Mouse (Mus musculus): ENCODE results near the gene Zbtb2.
"Not testable (repeated sequence)": the region's sequence is repeated elsewhere in the genome, so short reads cannot be mapped to it uniquely, and the experiment has no call there.

Gene Zbtb2

DNA sequence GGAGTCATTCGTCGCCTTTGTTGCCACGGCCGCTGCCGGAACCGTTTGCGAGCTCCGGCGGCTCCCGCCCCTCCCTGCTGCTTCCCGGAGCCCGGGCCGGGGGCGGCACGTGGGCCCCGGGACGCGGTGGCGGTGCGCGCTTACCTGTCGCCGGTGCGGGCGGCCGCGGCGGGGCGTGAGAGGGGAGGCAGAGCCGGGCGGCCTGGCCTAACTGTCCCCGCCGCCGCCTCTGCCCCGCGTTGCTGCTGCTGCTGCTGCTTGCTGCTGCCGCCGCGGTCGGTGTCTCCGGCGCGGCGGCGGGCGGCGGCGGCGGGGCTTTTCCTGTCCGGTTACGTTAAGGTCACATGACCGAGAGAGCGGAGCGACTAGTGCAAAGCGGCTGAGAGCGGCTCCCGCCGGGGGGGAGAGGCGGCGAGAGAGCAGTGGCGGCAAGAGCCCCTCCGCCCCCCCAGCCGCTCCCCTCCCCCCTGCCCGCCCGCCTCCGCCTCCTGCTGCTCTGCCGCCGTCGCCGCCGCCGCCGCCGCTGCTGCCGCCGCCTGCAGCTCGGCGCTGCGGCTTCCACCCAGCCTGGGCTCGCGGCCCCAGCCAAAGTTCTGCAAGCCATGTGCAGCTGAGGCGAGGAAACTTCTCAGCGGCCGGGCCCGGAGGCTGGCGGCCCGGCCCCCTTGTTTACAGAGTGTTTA lies at the start of gene Zbtb2:
TSS of gene Zbtb2 (minus strand) at position 408 of the 683 bp plus-strand sequence.
- DNase-seq (ENCODE audit: low read depth, low spot score): peak; percentile 69

DNA sequence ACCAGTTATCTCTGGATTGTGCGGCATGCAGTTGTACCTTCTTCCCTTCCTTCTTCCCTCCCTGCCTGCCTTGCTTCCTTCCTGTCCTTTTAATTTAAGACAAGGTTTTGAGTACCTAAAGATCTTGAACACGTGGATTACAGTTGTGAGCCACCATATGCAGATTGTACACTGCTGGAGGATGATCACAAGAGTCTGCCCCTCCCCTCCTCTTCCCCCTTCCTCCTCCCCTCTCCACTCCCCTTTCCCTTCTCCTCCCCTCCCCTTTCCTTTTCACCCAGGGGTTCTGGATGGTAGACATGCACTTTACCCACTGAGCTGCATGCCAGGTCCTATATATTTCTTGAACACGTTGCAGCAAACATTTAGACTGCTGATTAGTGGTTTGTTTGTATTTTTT lies 47.5 kb upstream of the Zbtb2 start:
- no peak for DNase-seq (ENCODE audit: low read depth, low spot score)
- no peaks in the 10 kb centered on the region for H3K27me3 ChIP-seq (ENCODE audit: control insufficient read depth, insufficient read depth, low read length, poor library complexity, severe bottlenecking)

More for the DNA sequence above, at the start of gene Zbtb2:
- H3K27me3 ChIP-seq (ENCODE audit: control insufficient read depth, insufficient read depth, low read length, poor library complexity, severe bottlenecking): no peaks in the 10 kb centered on the region
- H3K36me3 ChIP-seq (ENCODE audit: control insufficient read depth, insufficient read depth, low read length, poor library complexity, severe bottlenecking): 0 out of 2 replicates have a peak, but pooled peaks cover 2% of the 10 kb centered on the region

DNA sequence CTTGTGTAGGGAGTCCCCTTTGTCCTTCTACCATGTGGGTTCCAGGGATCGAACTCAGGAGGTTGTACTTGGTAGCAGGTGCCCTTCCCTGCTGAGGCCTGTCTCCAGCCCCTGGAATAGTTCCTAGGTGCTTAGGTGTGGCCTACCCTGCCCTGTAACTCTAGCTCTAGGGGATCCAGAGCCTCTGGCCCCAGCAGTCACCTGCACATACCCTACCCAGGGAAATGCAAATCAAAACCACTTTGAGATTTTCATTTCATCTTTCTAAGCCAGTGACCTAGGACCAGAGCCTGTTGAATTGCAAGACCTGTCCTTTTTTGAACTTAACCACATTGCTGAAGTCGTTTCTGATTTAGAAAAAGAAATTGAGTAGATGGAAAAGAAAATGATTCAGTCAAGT lies 46.0 kb upstream of the Zbtb2 start:
- not testable (repeated sequence) for H3K27me3 ChIP-seq (ENCODE audit: control insufficient read depth, insufficient read depth, low read length, poor library complexity, severe bottlenecking); H3K36me3 ChIP-seq (ENCODE audit: control insufficient read depth, insufficient read depth, low read length, poor library complexity, severe bottlenecking)
- DNase-seq (ENCODE audit: low read depth, low spot score): peak; percentile 57

More for the DNA sequence above, 47.5 kb upstream of the Zbtb2 start:
- H3K36me3 ChIP-seq (ENCODE audit: control insufficient read depth, insufficient read depth, low read length, poor library complexity, severe bottlenecking): peaks cover 9% of the 10 kb centered on the region; the same call in 1 of the 2 replicates

DNA sequence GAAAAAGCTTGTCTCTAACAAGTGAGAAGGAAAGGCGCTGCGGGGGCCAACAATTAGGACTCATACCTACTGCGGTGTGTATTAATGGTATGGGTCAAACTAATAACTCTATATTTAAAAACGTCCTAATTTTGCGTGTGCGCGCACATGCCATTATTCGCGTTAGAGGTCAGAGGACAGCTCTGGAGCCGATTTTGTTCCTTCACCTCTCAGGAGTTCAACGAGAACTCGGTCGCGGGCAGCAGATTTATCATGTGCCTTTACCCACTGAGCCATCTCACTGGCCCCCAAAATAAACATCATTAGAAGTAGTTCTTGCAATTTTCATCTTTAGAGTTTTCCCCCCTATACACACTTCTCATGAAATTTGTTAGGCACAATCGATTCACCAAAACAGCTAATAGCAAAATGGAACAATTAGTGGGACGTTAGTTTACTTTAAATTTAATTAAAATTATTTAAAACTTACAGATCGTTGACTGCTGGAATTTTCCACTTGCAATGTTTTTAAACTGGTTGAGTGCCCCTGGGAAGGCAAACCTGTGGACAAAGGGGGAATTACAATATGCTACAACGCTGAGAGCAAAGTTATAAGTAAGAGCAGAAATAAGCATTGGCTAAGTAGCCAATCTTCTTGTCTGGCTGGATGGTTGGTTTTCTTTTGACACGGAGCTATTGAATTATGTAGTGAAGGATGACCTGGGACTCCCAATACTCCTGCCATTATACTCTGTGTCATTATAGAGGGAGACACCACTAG lies 45.3 kb upstream of the Zbtb2 start:
- peak; percentile 56 for DNase-seq (ENCODE audit: low read depth, low spot score)
- H3K27me3 ChIP-seq (ENCODE audit: control insufficient read depth, insufficient read depth, low read length, poor library complexity, severe bottlenecking): no peaks in the 10 kb centered on the region
- H3K36me3 ChIP-seq (ENCODE audit: control insufficient read depth, insufficient read depth, low read length, poor library complexity, severe bottlenecking): 0 out of 2 replicates have a peak, but pooled peaks cover 2% of the 10 kb centered on the region

DNA sequence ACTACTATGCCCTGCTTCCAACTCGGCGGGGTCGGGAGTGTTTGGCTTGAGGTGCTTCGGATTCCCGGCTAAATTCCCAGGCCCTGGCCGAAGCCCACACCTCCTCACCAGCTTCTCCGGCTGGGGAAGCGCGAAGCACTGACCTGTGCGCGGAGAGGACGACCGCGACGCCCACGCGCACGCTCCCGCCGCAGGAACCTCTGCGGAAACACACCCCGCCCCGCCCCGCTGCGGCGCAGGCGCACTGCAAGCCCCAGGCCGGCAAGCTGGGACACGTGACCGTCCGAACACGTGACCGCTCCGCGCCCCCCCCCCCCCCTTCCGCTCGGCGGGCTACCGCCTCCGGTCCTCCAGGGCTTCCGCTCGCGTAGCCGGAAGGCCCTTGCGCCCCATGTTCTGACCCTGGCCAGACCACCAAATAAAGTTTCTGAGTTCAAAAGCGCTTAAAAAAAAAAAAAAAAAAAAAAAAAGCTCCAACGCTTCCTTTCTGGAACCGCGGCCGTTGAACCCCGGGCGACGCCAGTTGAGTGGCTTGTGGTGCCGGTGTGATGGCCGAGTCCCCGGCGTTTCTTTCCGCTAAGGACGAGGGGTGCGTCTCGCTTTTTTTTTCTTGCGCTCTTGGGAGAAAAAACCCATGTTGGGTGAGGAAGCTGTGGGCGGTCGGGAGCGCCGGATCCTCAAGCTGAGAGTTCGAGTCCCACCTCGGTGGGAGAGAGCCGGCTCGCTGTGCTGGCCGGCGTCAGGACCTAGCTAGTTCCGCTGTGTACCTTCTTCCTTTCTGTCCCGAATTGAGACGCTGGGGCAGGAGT lies 44.4 kb upstream of the Zbtb2 start, which contains the start of the genes Rmnd1 and Armt1:
TSS of gene Rmnd1 (minus strand) at position 266 of the 809 bp plus-strand sequence.
TSS of gene Armt1 (plus strand) at position 345 of the 809 bp plus-strand sequence.
- no peaks in the 10 kb centered on the region for H3K27me3 ChIP-seq (ENCODE audit: control insufficient read depth, insufficient read depth, low read length, poor library complexity, severe bottlenecking)
- DNase-seq (ENCODE audit: low read depth, low spot score): peak; percentile 97
- 0 out of 2 replicates have a peak, but pooled peaks cover 2% of the 10 kb centered on the region for H3K36me3 ChIP-seq (ENCODE audit: control insufficient read depth, insufficient read depth, low read length, poor library complexity, severe bottlenecking)

DNA sequence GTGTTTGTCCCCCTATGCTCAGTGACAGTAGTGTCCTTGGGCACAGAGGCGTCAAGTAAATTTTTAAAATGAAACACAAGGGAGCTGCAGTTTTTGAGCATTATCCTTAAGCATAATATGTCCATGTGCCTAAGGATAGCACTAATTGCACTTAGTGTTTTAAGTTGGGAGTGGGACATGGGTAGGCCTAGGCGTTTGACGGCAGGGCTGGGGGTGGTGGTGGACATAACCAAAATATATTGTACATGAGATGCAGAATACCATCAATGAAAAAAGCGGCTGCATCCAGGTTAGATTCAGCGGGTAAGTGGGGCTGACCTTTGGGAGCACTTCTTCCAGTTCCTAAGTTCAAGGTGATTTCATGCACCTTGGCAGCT lies 43.8 kb upstream of the Zbtb2 start:
- no peaks in the 10 kb centered on the region for H3K27me3 ChIP-seq (ENCODE audit: control insufficient read depth, insufficient read depth, low read length, poor library complexity, severe bottlenecking)
- no peak for DNase-seq (ENCODE audit: low read depth, low spot score)
- H3K36me3 ChIP-seq (ENCODE audit: control insufficient read depth, insufficient read depth, low read length, poor library complexity, severe bottlenecking): peaks cover 2% of the 10 kb centered on the region; the same call in 1 of the 2 replicates

DNA sequence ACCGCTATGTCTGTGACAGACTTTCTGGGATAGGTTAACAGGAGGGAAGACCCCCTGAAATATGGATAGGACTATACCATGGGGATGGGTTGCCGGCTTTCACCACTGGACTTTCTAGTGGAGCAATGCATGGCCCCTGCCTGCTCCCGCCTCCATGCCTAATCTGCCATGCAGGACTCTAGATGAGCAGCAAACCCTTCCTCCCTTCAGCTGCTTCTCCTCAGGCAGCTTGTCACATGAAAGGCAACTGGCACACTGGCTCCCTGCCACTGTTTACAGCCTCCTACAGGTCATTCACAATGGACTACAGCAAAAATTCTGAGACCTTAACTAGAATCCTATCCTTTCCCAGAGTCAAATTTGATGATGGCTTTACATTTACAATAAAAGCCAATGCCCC lies 42.9 kb upstream of the Zbtb2 start:
- no peaks in the 10 kb centered on the region for H3K27me3 ChIP-seq (ENCODE audit: control insufficient read depth, insufficient read depth, low read length, poor library complexity, severe bottlenecking)
- peaks cover 2% of the 10 kb centered on the region; the same call in 1 of the 2 replicates for H3K36me3 ChIP-seq (ENCODE audit: control insufficient read depth, insufficient read depth, low read length, poor library complexity, severe bottlenecking)
- no peak for DNase-seq (ENCODE audit: low read depth, low spot score)

DNA sequence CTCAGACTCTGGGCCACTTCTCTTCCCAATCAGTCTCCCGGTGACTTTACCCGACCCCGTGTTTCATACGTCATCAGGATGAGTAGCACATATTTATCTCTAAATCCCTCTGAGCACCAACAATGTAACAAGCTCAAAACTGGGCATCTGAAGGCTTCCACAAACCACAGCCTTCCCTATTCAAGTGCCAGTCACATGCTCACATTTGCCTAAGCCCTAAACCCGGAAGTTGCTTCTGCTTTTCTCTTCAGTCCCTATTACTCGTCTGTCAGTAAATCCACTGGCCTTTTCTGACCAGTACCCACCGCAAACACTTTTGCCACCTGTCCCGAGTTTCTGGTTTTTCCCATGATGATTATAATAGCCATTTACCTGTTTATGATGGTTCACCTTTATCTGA lies 42.5 kb upstream of the Zbtb2 start:
- DNase-seq (ENCODE audit: low read depth, low spot score): peak; percentile 52
- no peaks in the 10 kb centered on the region for H3K27me3 ChIP-seq (ENCODE audit: control insufficient read depth, insufficient read depth, low read length, poor library complexity, severe bottlenecking)
- peaks cover under 1% of the 10 kb centered on the region; the same call in 1 of the 2 replicates for H3K36me3 ChIP-seq (ENCODE audit: control insufficient read depth, insufficient read depth, low read length, poor library complexity, severe bottlenecking)

DNA sequence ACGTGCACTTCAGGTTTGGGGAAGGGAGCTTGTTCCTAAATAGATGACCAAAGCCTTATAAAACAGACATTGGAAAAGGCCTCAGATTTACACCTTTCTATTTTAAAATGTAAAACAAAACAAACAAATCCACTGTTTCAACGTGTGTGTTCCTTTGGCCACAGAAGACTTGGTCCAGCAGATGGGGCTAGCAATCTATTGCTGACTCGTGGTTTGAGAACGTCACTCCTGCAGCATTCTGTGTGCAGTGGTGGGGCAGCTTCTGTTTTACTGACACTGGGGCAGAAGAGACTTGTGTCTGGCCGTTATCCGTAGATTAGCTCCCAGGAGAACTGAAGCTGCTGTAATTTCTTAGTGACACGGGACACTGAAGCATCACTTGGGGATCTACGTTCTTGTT lies 37.3 kb upstream of the Zbtb2 start:
- Histone ChIP-seq H3K27me3 (ENCODE audit: control insufficient read depth, insufficient read depth, low read length, poor library complexity, severe bottlenecking) (no peaks in the 10 kb centered on the region), H3K36me3 (ENCODE audit: control insufficient read depth, insufficient read depth, low read length, poor library complexity, severe bottlenecking) (no peaks in the 10 kb centered on the region; the same call in 1 of the 2 replicates)
- DNase-seq (ENCODE audit: low read depth, low spot score): peak; percentile 69

DNA sequence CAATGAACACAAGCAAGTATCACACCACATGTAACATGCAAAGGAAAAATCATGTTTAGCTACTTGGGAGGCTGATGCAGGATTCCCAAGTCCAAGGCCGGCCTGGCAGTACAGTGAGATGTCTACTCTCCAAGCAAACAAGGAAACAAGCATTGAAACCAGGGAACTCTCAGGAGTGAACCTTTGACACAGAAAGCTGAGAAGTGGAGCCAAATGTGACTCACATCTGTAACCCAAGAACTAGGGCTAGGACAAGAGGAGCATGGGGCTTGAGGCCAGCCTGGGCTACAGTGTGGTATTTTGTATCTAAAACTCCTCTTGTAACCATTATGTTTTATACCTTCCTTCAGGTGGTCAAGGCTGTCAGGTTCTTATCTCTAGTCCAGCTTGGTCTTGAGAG lies 19.3 kb upstream of the Zbtb2 start:
- no peak for DNase-seq (ENCODE audit: low read depth, low spot score)
- H3K27me3 ChIP-seq (ENCODE audit: control insufficient read depth, insufficient read depth, low read length, poor library complexity, severe bottlenecking): no peaks in the 10 kb centered on the region
- H3K36me3 ChIP-seq (ENCODE audit: control insufficient read depth, insufficient read depth, low read length, poor library complexity, severe bottlenecking): peaks cover 11% of the 10 kb centered on the region

DNA sequence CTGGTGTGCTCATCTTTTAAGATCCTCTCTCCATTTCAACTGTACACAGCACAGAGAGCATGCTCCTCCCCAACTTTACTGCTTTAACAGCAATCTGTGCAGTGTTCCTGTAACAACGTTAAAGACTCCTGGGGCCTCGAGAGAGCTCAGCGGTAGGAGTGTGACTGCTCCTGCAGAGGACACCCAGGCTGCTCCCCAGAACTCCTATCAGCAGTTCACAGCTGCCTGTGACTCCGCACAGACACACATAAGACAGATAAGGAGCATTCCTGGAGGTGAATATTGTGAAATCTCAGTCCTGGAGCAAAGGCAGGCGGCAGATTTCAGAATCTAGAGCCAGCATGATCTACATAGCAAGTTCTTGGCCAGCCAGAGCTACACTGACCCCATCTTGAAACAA lies 17.6 kb upstream of the Zbtb2 start:
- no peak for DNase-seq (ENCODE audit: low read depth, low spot score)
- Histone ChIP-seq H3K36me3 (ENCODE audit: control insufficient read depth, insufficient read depth, low read length, poor library complexity, severe bottlenecking) (peaks cover 10% of the 10 kb centered on the region), H3K27me3 (ENCODE audit: control insufficient read depth, insufficient read depth, low read length, poor library complexity, severe bottlenecking) (no peaks in the 10 kb centered on the region)

DNA sequence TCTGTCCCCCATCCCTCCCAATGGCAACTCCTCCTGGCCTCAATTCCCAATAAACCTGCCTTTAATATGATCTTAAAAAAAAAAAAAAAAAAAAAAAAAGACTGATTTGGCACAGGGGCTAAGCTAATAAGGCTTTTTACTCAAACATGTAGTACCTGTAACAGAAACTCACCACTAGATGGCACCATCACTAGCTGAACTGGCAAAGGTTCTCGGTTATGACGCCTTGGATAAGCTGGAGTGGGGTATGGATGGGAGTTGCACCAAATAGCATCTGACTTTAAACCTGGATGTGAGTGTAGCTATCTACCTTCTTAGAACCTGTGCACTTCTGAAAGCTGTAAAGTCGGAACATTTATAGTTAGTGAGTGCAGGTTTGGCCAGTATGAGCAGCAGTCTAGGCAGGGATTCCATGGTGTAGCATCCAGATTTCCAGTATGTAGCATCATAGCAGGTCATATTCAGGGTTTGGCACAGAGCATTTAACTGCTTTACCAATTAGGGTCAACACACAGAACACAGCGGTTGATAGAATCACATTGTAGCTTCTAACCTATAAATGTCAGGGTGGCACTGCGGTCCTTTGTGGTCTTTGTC lies 17.1 kb upstream of the Zbtb2 start:
- H3K27me3 ChIP-seq (ENCODE audit: control insufficient read depth, insufficient read depth, low read length, poor library complexity, severe bottlenecking): no peaks in the 10 kb centered on the region
- peaks cover 10% of the 10 kb centered on the region for H3K36me3 ChIP-seq (ENCODE audit: control insufficient read depth, insufficient read depth, low read length, poor library complexity, severe bottlenecking)
- DNase-seq (ENCODE audit: low read depth, low spot score): peak; percentile 77

DNA sequence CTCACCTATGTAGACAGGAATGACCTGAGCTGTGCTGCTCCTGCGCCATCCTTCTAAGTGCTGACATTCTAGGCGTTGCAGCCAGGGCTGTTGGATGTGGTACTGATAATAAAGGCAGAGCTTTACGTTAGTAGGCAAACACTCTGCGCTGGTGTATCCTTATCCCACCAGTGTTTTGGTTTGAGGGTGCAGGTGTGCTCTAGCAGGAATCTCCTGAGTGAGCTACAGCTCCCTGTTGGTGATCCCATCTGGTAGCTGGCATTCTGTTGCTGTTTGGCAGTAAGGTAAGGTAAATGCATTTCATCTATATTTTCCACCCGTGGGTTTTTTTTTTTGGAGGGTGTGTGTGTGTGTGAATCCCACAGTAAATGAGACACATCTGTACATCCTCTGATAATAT lies 10.2 kb upstream of the Zbtb2 start:
- DNase-seq (ENCODE audit: low read depth, low spot score): no peak
- H3K27me3 ChIP-seq (ENCODE audit: control insufficient read depth, insufficient read depth, low read length, poor library complexity, severe bottlenecking): no peaks in the 10 kb centered on the region
- 0 out of 2 replicates have a peak, but pooled peaks cover 2% of the 10 kb centered on the region for H3K36me3 ChIP-seq (ENCODE audit: control insufficient read depth, insufficient read depth, low read length, poor library complexity, severe bottlenecking)

DNA sequence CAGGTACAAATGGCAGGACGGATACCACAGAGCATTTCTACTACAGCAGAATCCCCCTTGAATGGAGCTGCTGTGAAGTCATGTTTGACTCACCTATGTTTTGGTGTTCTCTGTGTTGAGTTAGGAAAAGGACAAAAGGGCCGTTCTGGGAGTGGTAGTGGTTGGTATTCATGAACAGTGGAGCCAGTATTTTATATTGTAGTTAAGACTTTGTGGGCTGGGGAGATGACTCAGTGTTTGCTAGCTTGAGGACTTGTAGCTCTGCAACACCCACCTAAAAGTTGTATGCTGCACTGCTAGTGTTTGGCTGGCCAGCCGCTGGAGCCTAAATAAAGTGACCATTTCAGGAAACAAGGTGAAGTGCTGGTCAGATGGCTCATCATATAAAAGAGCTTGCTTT lies 7.4 kb upstream of the Zbtb2 start:
- no peaks in the 10 kb centered on the region for H3K27me3 ChIP-seq (ENCODE audit: control insufficient read depth, insufficient read depth, low read length, poor library complexity, severe bottlenecking)
- H3K36me3 ChIP-seq (ENCODE audit: control insufficient read depth, insufficient read depth, low read length, poor library complexity, severe bottlenecking): 0 out of 2 replicates have a peak, but pooled peaks cover 4% of the 10 kb centered on the region
- no peak for DNase-seq (ENCODE audit: low read depth, low spot score)
